Comparison of ENCODE assay signal across 20 mouse cellular contexts in the genomic region with DNA sequence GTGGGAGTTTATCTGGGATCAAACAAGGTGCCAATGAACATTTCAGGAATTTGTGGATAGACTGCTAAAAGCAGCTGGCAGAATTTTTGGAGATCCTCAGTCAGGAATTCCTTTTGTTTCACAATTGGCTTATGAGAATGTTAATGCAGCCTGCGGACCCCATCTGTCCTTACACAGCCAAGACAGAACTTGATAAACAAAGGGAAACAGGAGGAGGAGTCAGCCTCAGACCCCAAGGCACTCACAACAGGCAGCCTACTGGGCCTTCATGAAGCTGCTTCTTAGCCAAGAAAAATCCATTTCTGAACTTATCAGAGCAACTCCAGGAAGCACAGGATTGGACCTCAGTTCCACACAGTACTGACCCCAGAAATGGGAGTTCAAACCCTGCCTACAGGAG. TPM values are rescaled to one million over a fixed set of nuclear protein-coding genes. Genes with fewer than 3 reads are reported as not detected.
DNase-seq lines count a peak whose midpoint lies in the region; ATAC-seq and TF ChIP-seq lines count a peak whose summit lies in the region.
"Had no signal": no experiment of that assay in that cellular context is flagged by ENCODE, and none has a peak within 500 bp of the region (broad histone marks: within the 10 kb centered on the region; RNA-seq: fewer than 3 reads in every experiment).

No protein-coding gene starts in this region.

- H3K27me3 ChIP-seq in kidney, postnatal 0 days (ENCODE audit: insufficient read depth, low read length): no peaks in the 10 kb centered on the region
- no peaks in the 10 kb centered on the region for H3K27me3 ChIP-seq in kidney, embryonic 14.5 days (ENCODE audit: control insufficient read depth, insufficient read depth, low read length)
- H3K27me3 ChIP-seq in lung, embryonic 16.5 days (ENCODE audit: control insufficient read depth, insufficient read depth, low read depth, low read length): no peaks in the 10 kb centered on the region
- no peaks in the 10 kb centered on the region for H3K27me3 ChIP-seq in ES-Bruce4 (ENCODE audit: control insufficient read depth, insufficient read depth, low read length, poor library complexity, severe bottlenecking)
- no peaks in the 10 kb centered on the region for H3K27me3 ChIP-seq in forebrain, embryonic 14.5 days (replicated peaks; ENCODE audit: control insufficient read depth, insufficient read depth, low read length)
- H3K27me3 ChIP-seq: hindbrain, embryonic 15.5 days had no signal

- ATAC-seq in kidney, postnatal 0 days (replicated peaks; ENCODE audit: low FRiP score, low read depth): no peak
- no peak for ATAC-seq in kidney, embryonic 14.5 days (ENCODE audit: low FRiP score, low TSS enrichment)
- peak; percentile 72; the same call in 1 of the 2 replicates for ATAC-seq in lung, embryonic 16.5 days (ENCODE audit: low read depth)
- no peak for ATAC-seq in forebrain, embryonic 14.5 days
- ATAC-seq: activated CD4-positive, CD25-positive, alpha-beta regulatory T cell, adult 4 months; forebrain, embryonic 16.5 days had no signal

- 56% methylated on average over 1 of the region's 1 CpGs for WGBS in kidney, postnatal 0 days
- WGBS in kidney, embryonic 14.5 days: 44% methylated on average over 1 of the region's 1 CpGs
- WGBS in lung, embryonic 16.5 days: 30% methylated on average over 1 of the region's 1 CpGs
- WGBS in forebrain, embryonic 14.5 days: 24% methylated on average over 1 of the region's 1 CpGs

- DNase-seq in kidney, postnatal 0 days (ENCODE audit: low spot score): peak; percentile 23
- DNase-seq in lung, postnatal 10 days: no peak
- DNase-seq in R1 (ENCODE audit: low read depth, low spot score): peak; percentile 83
- DNase-seq in forebrain, embryonic 14.5 days (ENCODE audit: low spot score): no peak
- no peak for DNase-seq in urinary bladder, adult 2 months (ENCODE audit: low spot score)
- DNase-seq: adrenal gland, postnatal 25 days; cerebellum, adult 2 months; cerebellum, postnatal 10 days; gastrocnemius, postnatal 10 days; heart, adult 18-20 months; heart, postnatal 10 days; heart, postnatal 4 days had no signal

- no peak overlapping the region for H3K4me2 ChIP-seq in kidney, postnatal 0 days (ENCODE audit: low read length)
- H3K4me2 ChIP-seq in kidney, embryonic 14.5 days (replicated peaks; ENCODE audit: low read depth, low read length): no peak overlapping the region
- no peak overlapping the region for H3K4me2 ChIP-seq in lung, embryonic 16.5 days (ENCODE audit: low read depth, low read length)
- no peak overlapping the region for H3K4me2 ChIP-seq in forebrain, embryonic 14.5 days (ENCODE audit: low read length)
- H3K4me2 ChIP-seq: hindbrain, embryonic 15.5 days had no signal

- no peak for TF ChIP-seq CTCF in kidney, postnatal 0 days (IDR thresholded peaks at IDR 0.05; ENCODE audit: low read depth)
- TF ChIP-seq CTCF in ES-Bruce4 (IDR thresholded peaks at IDR 0.05; ENCODE audit: low read depth, low read length): no peak

- no peaks in the 10 kb centered on the region for H3K36me3 ChIP-seq in kidney, postnatal 0 days (ENCODE audit: insufficient read depth, low read length)
- no peaks in the 10 kb centered on the region for H3K36me3 ChIP-seq in kidney, embryonic 14.5 days (ENCODE audit: control insufficient read depth, insufficient read depth, low read length)
- H3K36me3 ChIP-seq in lung, embryonic 16.5 days (ENCODE audit: control insufficient read depth, insufficient read depth, low read length): no peaks in the 10 kb centered on the region
- H3K36me3 ChIP-seq in ES-Bruce4 (ENCODE audit: control insufficient read depth, insufficient read depth, low read length, poor library complexity, severe bottlenecking): no peaks in the 10 kb centered on the region
- no peaks in the 10 kb centered on the region for H3K36me3 ChIP-seq in forebrain, embryonic 14.5 days (ENCODE audit: control insufficient read depth, insufficient read depth, low read length)
- H3K36me3 ChIP-seq: G1E; heart, embryonic 10.5 days; hindbrain, embryonic 15.5 days had no signal

- H3K9ac ChIP-seq in kidney, postnatal 0 days (ENCODE audit: low read depth, low read length): no peak overlapping the region
- no peak overlapping the region for H3K9ac ChIP-seq in kidney, embryonic 14.5 days (ENCODE audit: low read depth, low read length)
- H3K9ac ChIP-seq in lung, embryonic 16.5 days (ENCODE audit: low read length): no peak overlapping the region
- no peak overlapping the region for H3K9ac ChIP-seq in ES-Bruce4 (ENCODE audit: low read depth, poor library complexity, severe bottlenecking)
- H3K9ac ChIP-seq in forebrain, embryonic 14.5 days (ENCODE audit: low read length): no peak overlapping the region
- H3K9ac ChIP-seq: hindbrain, embryonic 15.5 days had no signal

- H3K27ac ChIP-seq in kidney, postnatal 0 days: no peak overlapping the region
- no peak overlapping the region for H3K27ac ChIP-seq in kidney, embryonic 14.5 days (ENCODE audit: low read depth, low read length)
- no peak overlapping the region for H3K27ac ChIP-seq in lung, embryonic 16.5 days (ENCODE audit: low read length)
- H3K27ac ChIP-seq in ES-Bruce4 (ENCODE audit: insufficient read depth, low read length): no peak overlapping the region
- no peak overlapping the region for H3K27ac ChIP-seq in forebrain, embryonic 14.5 days (ENCODE audit: low read depth, low read length)
- H3K27ac ChIP-seq: heart, embryonic 10.5 days; hindbrain, embryonic 15.5 days had no signal

- H3K4me3 ChIP-seq in kidney, postnatal 0 days (replicated peaks; ENCODE audit: low read depth, low read length): no peak overlapping the region
- no peak overlapping the region for H3K4me3 ChIP-seq in kidney, embryonic 14.5 days (ENCODE audit: low read length)
- no peak overlapping the region for H3K4me3 ChIP-seq in lung, embryonic 16.5 days (ENCODE audit: low read length)
- H3K4me3 ChIP-seq in ES-Bruce4 (ENCODE audit: low read depth, low read length): no peak overlapping the region
- H3K4me3 ChIP-seq in forebrain, embryonic 14.5 days (ENCODE audit: low read depth, low read length): no peak overlapping the region
- H3K4me3 ChIP-seq: heart, embryonic 10.5 days; hindbrain, embryonic 15.5 days had no signal

- no peaks in the 10 kb centered on the region; the same call in 1 of the 2 replicates for H3K9me3 ChIP-seq in kidney, postnatal 0 days (replicated peaks; ENCODE audit: low read length)
- H3K9me3 ChIP-seq in kidney, embryonic 14.5 days (ENCODE audit: control insufficient read depth, low read length): peaks cover 6% of the 10 kb centered on the region
- 0 out of 2 replicates have a peak, but pooled peaks cover 3% of the 10 kb centered on the region for H3K9me3 ChIP-seq in lung, embryonic 16.5 days (ENCODE audit: control insufficient read depth, low read length)
- H3K9me3 ChIP-seq in ES-Bruce4 (replicated peaks; ENCODE audit: control insufficient read depth, insufficient read depth, low read length, poor library complexity, severe bottlenecking): peaks cover 17% of the 10 kb centered on the region
- H3K9me3 ChIP-seq in forebrain, embryonic 14.5 days (replicated peaks; ENCODE audit: control insufficient read depth, low read length): no peaks in the 10 kb centered on the region
- H3K9me3 ChIP-seq: heart, embryonic 10.5 days; hindbrain, embryonic 15.5 days had no signal

- no peaks in the 10 kb centered on the region for H3K4me1 ChIP-seq in kidney, postnatal 0 days (replicated peaks; ENCODE audit: insufficient read depth, low read length)
- no peaks in the 10 kb centered on the region for H3K4me1 ChIP-seq in kidney, embryonic 14.5 days (ENCODE audit: control insufficient read depth, insufficient read depth, low read length)
- H3K4me1 ChIP-seq in lung, embryonic 16.5 days (replicated peaks; ENCODE audit: control insufficient read depth, insufficient read depth, low read length): no peaks in the 10 kb centered on the region
- peaks cover 2% of the 10 kb centered on the region for H3K4me1 ChIP-seq in ES-Bruce4 (ENCODE audit: control insufficient read depth, insufficient read depth, low read length)
- H3K4me1 ChIP-seq in forebrain, embryonic 14.5 days (ENCODE audit: control insufficient read depth, insufficient read depth, low read length): no peaks in the 10 kb centered on the region
- H3K4me1 ChIP-seq: heart, embryonic 10.5 days; hindbrain, embryonic 15.5 days had no signal

- 0 out of 2 replicates have a peak, but pooled peaks have one; percentile 7 for TF ChIP-seq EP300 in ES-Bruce4 (IDR thresholded peaks at IDR 0.05; ENCODE audit: insufficient read depth, low read depth, low read length)

- no peak for TF ChIP-seq POLR2A in ES-Bruce4 (IDR thresholded peaks at IDR 0.05; ENCODE audit: insufficient read depth, low read length)

RNA-seq across cellular contexts. Expression of gene Fgf12, which starts 56.2 kb away (rescaled TPM):
- polyA plus RNA-seq in kidney, postnatal 0 days (2015; fragmentation: Nextera tagmentation; extraction: Ambion mirVana): 2.3 and 2.9 TPM in 2 replicates
- 4.0 and 4.4 TPM in 2 replicates for polyA plus RNA-seq in kidney, embryonic 14.5 days (2014; fragmentation: Nextera tagmentation; extraction: Ambion mirVana)
- polyA plus RNA-seq in lung, embryonic 16.5 days (2015; fragmentation: Nextera tagmentation; extraction: Ambion mirVana): 2.9 TPM in 2 replicates
- not detected in 2 replicates for polyA plus RNA-seq in ES-Bruce4 (2011; ENCODE audit: insufficient read depth, insufficient read length, low read depth, missing spikeins)
- 16.1 and 21.2 TPM in 2 replicates for polyA plus RNA-seq in forebrain, embryonic 14.5 days (2014; fragmentation: Nextera tagmentation; extraction: Ambion mirVana)
- 0.17 and 0.25 TPM in 2 replicates for polyA plus RNA-seq in urinary bladder, adult 2 months (2012; rRNA removed)
- polyA plus RNA-seq: G1E had no signal

Comparison
In these comparisons a context has a peak if more than half of its experiments do, and no peak if none do; other contexts are left out.
1. DNase-seq: peak in kidney, postnatal 0 days (single experiment) and R1 (single experiment); none in lung, postnatal 10 days (single experiment), forebrain, embryonic 14.5 days (single experiment) and urinary bladder, adult 2 months (single experiment).